Mouse (Mus musculus) left cerebral cortex, adult 11 months (tissue): ENCODE results near the gene Tbc1d13.

ENCODE experiments used
- DNase-seq: peaks from one replicate; pipeline ENCODE4 v3.0.0; 2022; ENCODE audit warnings: low spot score

The Tbc1d13 gene

GRCm38 (mm10) chr2:30133613-30134377, at the start of gene Tbc1d13:
Tbc1d13 (plus strand) TSS chr2:30133746.
- peak; percentile 95 for DNase-seq

GRCm38 (mm10) chr2:30084113-30084512, 49.4 kb upstream of the Tbc1d13 start:
- no peak for DNase-seq

- DNase-seq: no peak
Observed at GRCm38 (mm10) chr2:30084632-30085031, 48.9 kb upstream of the Tbc1d13 start.

- no peak for DNase-seq
Observed at GRCm38 (mm10) chr2:30087310-30087709, 46.2 kb upstream of the Tbc1d13 start.

- no peak for DNase-seq
Observed at GRCm38 (mm10) chr2:30091521-30091920, 42.0 kb upstream of the Tbc1d13 start.

GRCm38 (mm10) chr2:30092280-30092918, 41.1 kb upstream of the Tbc1d13 start:
- no peak for DNase-seq

- peak; percentile 87 for DNase-seq
Observed at GRCm38 (mm10) chr2:30093471-30094207, 39.9 kb upstream of the Tbc1d13 start, which contains the start of gene Zdhhc12. Zdhhc12 (minus strand) TSS chr2:30093648.

GRCm38 (mm10) chr2:30094208-30094588, 39.3 kb upstream of the Tbc1d13 start:
- DNase-seq: no peak

GRCm38 (mm10) chr2:30095882-30096527, 37.5 kb upstream of the Tbc1d13 start:
- DNase-seq: no peak

GRCm38 (mm10) chr2:30100214-30100613, 33.3 kb upstream of the Tbc1d13 start:
- no peak for DNase-seq

- no peak for DNase-seq
Observed at GRCm38 (mm10) chr2:30106364-30106763, 27.2 kb upstream of the Tbc1d13 start.

- no peak for DNase-seq
Observed at GRCm38 (mm10) chr2:30107646-30108045, 25.9 kb upstream of the Tbc1d13 start.

GRCm38 (mm10) chr2:30108260-30108659, 25.3 kb upstream of the Tbc1d13 start:
- DNase-seq: no peak

- DNase-seq: no peak
Observed at GRCm38 (mm10) chr2:30111500-30111899, 22.0 kb upstream of the Tbc1d13 start.

- no peak for DNase-seq
Observed at GRCm38 (mm10) chr2:30112564-30112963, 21.0 kb upstream of the Tbc1d13 start.

GRCm38 (mm10) chr2:30119641-30120051, 13.9 kb upstream of the Tbc1d13 start:
- DNase-seq: peak; percentile 64

- no peak for DNase-seq
Observed at GRCm38 (mm10) chr2:30120269-30120668, 13.3 kb upstream of the Tbc1d13 start.

- DNase-seq: no peak
Observed at GRCm38 (mm10) chr2:30122766-30123165, 10.8 kb upstream of the Tbc1d13 start.

GRCm38 (mm10) chr2:30123729-30124471, 9.6 kb upstream of the Tbc1d13 start:
- no peak for DNase-seq

GRCm38 (mm10) chr2:30124472-30125274, 8.9 kb upstream of the Tbc1d13 start, which contains the start of gene Zer1:
Zer1 (minus strand) TSS chr2:30124585.
- peak; percentile 91 for DNase-seq

GRCm38 (mm10) chr2:30128789-30129188, 4.8 kb upstream of the Tbc1d13 start:
- DNase-seq: no peak
